Mouse (Mus musculus) cortical plate, adult 2 months (tissue): Measurements from ENCODE around the gene Gpatch2.

Source experiments
- CTCF ChIP-seq: fragments of 200-500 bp; IDR thresholded peaks from 2 replicates; pipeline ENCODE4 v1.5.1; 2011; ENCODE audit warnings: mild to moderate bottlenecking, control low read depth, low read length; ENCODE audit not compliant: insufficient read depth; ENCODE audit errors: extremely low read depth
- POLR2A ChIP-seq: fragments of 200-500 bp; IDR thresholded peaks from 2 replicates; pipeline ENCODE4 v1.6.1; 2011; ENCODE audit warnings: mild to moderate bottlenecking, low read length, control low read depth; ENCODE audit not compliant: insufficient read depth; ENCODE audit errors: extremely low read depth

GRCm38 (mm10) chr1:187321814-187322213 lies 106.5 kb downstream of the Gpatch2 start:
- TF ChIP-seq POLR2A = no peak
- TF ChIP-seq CTCF = no peak
